Mouse (Mus musculus): ENCODE results near the gene Vsig10. TPM values are rescaled to one million over a fixed set of nuclear protein-coding genes. Genes with fewer than 3 reads are reported as not detected.
"Not testable (repeated sequence)": the region's sequence is repeated elsewhere in the genome, so short reads cannot be mapped to it uniquely, and the experiment has no call there.

Vsig10 gene
- total RNA-seq, 2 experiments from 2014 or later, result 10.3 to 12.3 TPM

- no peak for DNase-seq
- intact Hi-C loops (cut with DNase I), result no loop called here
Measured at GRCm38 (mm10) chr5:117374372-117375049, 55.6 kb downstream of the Vsig10 start.

GRCm38 (mm10) chr5:117376331-117376761, 57.5 kb downstream of the Vsig10 start:
- DNase-seq, result no peak
- intact Hi-C loops (cut with DNase I), result no loop called here

GRCm38 (mm10) chr5:117377731-117378130, 58.8 kb downstream of the Vsig10 start:
- intact Hi-C loops (cut with DNase I); DNase-seq: not testable (repeated sequence)

- DNase-seq, result no peak
- intact Hi-C loops (cut with DNase I), result no loop called here
Measured at GRCm38 (mm10) chr5:117380199-117380598, 61.3 kb downstream of the Vsig10 start.

- intact Hi-C loops (cut with DNase I), result no loop called here
- no peak for DNase-seq
Measured at GRCm38 (mm10) chr5:117381785-117382184, 62.9 kb downstream of the Vsig10 start.

DNA sequence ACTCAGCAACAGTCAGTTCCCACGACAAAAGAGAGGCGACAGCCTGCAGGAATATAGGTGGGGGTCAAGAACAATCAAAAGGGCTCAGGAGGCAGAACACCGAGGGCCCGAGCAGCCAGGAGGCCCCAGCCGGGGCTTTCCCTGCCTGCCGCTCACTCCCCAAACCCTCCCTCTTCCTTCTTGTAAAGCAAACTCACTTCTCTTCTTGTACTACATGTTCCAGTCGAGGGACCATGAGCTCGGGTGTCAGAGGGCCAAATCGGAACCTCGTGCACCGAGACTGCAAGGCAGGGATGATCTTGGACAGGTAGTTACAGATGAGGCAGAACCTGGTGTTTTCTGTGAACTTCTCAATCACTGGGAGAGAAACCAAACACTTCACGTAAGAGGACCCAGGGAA, 64.3 kb downstream of the Vsig10 start:
- intact Hi-C loops (cut with DNase I), result no loop called here
- DNase-seq, result no peak

- intact Hi-C loops (cut with DNase I), result loop anchor here (2.0 to 5.0 kb wide), 2 partner anchors 74 to 271 kb away; partner anchors contain the start of gene Suds3
- DNase-seq, result peak in 1 of 2 experiments; percentile 40
Measured at GRCm38 (mm10) chr5:117388296-117388751, 69.4 kb downstream of the Vsig10 start.

DNA sequence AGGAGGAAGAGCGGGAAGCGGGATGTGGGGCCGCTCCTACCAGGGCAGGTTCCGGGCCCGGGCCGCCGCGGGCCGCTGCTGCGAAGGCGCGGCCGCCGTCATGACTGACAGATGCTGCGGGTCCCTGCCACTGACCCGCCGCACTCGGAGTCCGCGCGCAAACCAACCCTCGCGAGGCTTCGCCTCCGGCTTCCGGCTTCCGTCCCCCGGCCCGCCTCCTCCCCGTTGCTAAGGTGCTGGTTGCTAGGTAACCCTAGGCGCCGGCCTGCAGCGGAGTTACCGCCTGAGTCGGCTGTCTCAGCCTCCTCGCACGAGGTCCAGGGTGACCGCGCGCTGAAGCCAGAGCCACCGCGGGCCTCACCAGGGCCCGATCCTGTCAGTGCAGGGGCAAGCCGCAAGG, 70.0 kb downstream of the Vsig10 start, which contains the start of gene Rfc5:
TSS of gene Rfc5 (minus strand) at position 171 of the 400 bp plus-strand sequence.
- intact Hi-C loops (cut with DNase I), result loop anchor here (1.0 to 5.0 kb wide), 3 partner anchors 74 to 272 kb away; partner anchors contain the start of gene Suds3
- DNase-seq, result peak; percentile 93 to 94

- DNase-seq, result no peak
- intact Hi-C loops (cut with DNase I), result no loop called here
Measured at GRCm38 (mm10) chr5:117390895-117391294, 72.0 kb downstream of the Vsig10 start.

- intact Hi-C loops (cut with DNase I), result no loop called here
- no peak for DNase-seq
Measured at GRCm38 (mm10) chr5:117395834-117396233, 77.0 kb downstream of the Vsig10 start.

DNA sequence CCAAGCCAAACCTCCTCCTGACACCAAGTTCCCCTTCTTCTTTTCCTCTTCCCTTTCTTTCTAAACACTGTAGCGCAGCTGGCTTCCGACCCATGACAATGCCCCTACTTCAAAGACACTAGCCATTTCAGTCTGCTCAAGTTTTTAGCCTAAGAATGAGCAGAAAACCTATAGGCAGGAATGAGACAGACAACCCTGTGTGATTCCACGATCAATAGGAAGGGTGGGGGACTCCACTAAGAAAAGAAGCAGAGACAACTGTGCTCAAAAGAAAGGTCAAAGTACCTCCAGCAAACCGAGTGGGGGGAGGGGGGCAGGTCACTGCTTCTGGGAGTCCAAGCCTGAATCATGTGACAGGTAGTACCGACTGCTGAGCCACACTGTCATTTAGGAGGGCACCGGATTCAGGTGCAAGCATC, 77.7 kb downstream of the Vsig10 start:
- intact Hi-C loops (cut with DNase I), result no loop called here

GRCm38 (mm10) chr5:117397371-117397770, 78.5 kb downstream of the Vsig10 start:
- intact Hi-C loops (cut with DNase I), result no loop called here
- DNase-seq, result no peak

More for the DNA sequence above, 77.7 kb downstream of the Vsig10 start:
- no peak for DNase-seq

DNA sequence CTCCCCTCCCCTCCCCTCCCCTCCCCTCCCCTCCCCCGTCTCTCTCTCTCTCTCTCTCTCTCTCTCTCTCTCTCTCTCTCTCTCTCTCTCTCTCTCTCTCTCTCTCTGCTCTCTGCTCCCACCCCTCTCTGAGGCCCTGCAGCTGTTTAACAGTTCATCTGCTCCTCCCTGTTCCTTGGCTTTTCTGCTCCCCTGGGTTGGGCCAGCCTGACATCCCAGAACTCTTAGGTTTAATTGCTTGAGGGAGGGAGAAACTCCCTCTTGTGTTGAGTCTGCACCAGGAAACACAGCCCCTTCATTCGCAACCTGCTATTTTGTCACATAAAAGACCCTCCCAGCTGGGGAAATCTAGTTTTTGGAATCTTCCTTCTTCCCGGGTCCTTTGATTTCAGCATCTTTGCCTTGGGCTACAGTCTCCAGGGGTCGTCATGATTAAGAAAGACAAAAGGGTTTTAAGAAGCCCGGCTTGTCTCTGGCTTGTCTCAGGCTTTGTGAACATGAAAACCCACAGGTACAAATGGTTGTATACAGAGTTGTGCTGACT, 79.2 kb downstream of the Vsig10 start:
- DNase-seq, result no peak
- intact Hi-C loops (cut with DNase I), result no loop called here

GRCm38 (mm10) chr5:117399281-117399680, 80.4 kb downstream of the Vsig10 start:
- no peak for DNase-seq

DNA sequence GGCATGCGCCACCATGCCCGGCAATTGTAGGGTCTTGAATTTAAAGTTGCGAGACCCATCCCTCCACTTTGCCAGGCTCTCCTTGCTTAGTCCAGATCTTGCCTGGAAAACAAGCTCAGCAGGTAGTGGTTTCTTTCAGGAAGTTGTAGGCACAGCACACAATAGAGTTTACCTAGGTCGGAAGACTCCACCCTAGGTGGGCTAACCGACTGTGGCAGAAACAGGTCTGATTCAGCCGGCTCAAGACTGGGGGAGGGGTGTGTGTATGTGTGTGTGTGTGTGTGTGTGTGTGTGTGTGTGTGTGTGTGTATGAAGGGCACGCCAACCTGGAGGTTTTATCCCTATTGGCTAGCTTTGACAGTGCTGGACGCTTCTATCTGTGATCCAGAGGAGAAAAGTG, 84.7 kb downstream of the Vsig10 start:
- DNase-seq, result no peak
- intact Hi-C loops (cut with DNase I), result no loop called here

More at GRCm38 (mm10) chr5:117399281-117399680, 80.4 kb downstream of the Vsig10 start:
- intact Hi-C loops (cut with DNase I), result no loop called here

Other genes with a start within 250 kb of the Vsig10 start
- 10 to 100 TPM; 89.7 to 97.2 TPM for gene Suds3, start 203.0 kb upstream of the Vsig10 start, total RNA-seq (2021)
- 1 to 10 TPM; 7.7 to 8.2 TPM for gene Taok3, start 199.0 kb upstream of the Vsig10 start, total RNA-seq (2021)
- gene Pebp1, start 31.5 kb upstream of the Vsig10 start, total RNA-seq (2021), result 100 to 1,000 TPM; 412 to 473 TPM
- 100 to 1,000 TPM in 1 of 2 experiments, 10 to 100 TPM in 1; 97.1 to 104 TPM for gene Wsb2, start 38.2 kb downstream of the Vsig10 start, total RNA-seq (2021)
- 1 to 10 TPM; 2.7 to 5.2 TPM for gene Rfc5, start 70.0 kb downstream of the Vsig10 start, total RNA-seq (2021)
- under 1 TPM in 1 of 2 experiments, not detected in 1; 0.11 TPM for gene Ksr2, start 94.9 kb downstream of the Vsig10 start, total RNA-seq (2021)

Data from heart, postnatal 36 days (tissue).